In the genomic region with DNA sequence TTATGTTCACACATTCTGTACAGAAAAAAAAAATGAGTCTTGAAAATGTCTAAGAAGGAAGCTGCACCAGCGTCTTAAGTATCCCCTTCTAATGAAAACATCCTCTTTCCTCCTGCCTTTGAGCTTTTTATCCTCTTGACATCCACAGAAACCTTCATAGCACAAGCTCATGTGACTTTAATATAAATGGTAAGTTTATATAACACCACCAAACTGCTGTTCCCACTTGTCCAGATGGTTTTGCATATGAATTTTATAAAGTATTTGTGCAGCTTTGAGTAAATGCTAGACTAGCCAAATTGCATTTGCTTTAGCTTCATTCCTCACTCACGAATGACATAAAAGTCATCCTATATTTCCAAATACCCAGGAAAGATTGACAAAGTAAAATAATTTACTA, we compare ENCODE assay signal across 23 mouse cellular contexts.
"Had no signal": no experiment of that assay in that cellular context is flagged by ENCODE, and none has a peak within 500 bp of the region (broad histone marks: within the 10 kb centered on the region; RNA-seq: fewer than 3 reads in every experiment).

No protein-coding gene starts in this region.

- H3K36me3 ChIP-seq: limb, embryonic 10.5 days; limb, embryonic 13.5 days; liver, embryonic 12.5 days; liver, embryonic 15.5 days; lung, embryonic 15.5 days; midbrain, embryonic 10.5 days; midbrain, embryonic 13.5 days; neural tube, embryonic 13.5 days had no signal

- H3K27me3 ChIP-seq: limb, embryonic 13.5 days; liver, embryonic 12.5 days; liver, embryonic 15.5 days; lung, embryonic 15.5 days; megakaryocyte, embryonic 14.5 days; midbrain, embryonic 13.5 days; neural tube, embryonic 13.5 days had no signal

- H3K27ac ChIP-seq: limb, embryonic 10.5 days; limb, embryonic 13.5 days; liver, embryonic 12.5 days; liver, embryonic 15.5 days; lung, embryonic 15.5 days; midbrain, embryonic 10.5 days; midbrain, embryonic 13.5 days; neural tube, embryonic 13.5 days; stomach, postnatal 0 days had no signal

- H3K4me3 ChIP-seq: limb, embryonic 10.5 days; limb, embryonic 13.5 days; liver, embryonic 12.5 days; liver, embryonic 15.5 days; lung, embryonic 15.5 days; megakaryocyte, embryonic 14.5 days; midbrain, embryonic 10.5 days; midbrain, embryonic 13.5 days; myocyte; neural tube, embryonic 13.5 days had no signal

- H3K9me3 ChIP-seq: limb, embryonic 10.5 days; limb, embryonic 13.5 days; liver, embryonic 12.5 days; liver, embryonic 15.5 days; lung, embryonic 15.5 days; megakaryocyte, embryonic 14.5 days; midbrain, embryonic 10.5 days; midbrain, embryonic 13.5 days; neural tube, embryonic 13.5 days had no signal

- DNase-seq: kidney, adult 18-20 months; kidney, adult 9 months; kidney, postnatal 14 days; liver; lung, adult 18-20 months; lung, postnatal 10 days; lung, postnatal 36 days; retina, postnatal 1 day; right cerebral cortex, postnatal 4 days; thymus, postnatal 25 days had no signal

- H3K4me2 ChIP-seq: limb, embryonic 13.5 days; liver, embryonic 12.5 days; liver, embryonic 15.5 days; lung, embryonic 15.5 days; midbrain, embryonic 13.5 days; neural tube, embryonic 13.5 days had no signal

- H3K9ac ChIP-seq: limb, embryonic 13.5 days; liver, embryonic 12.5 days; liver, embryonic 15.5 days; lung, embryonic 15.5 days; midbrain, embryonic 13.5 days; neural tube, embryonic 13.5 days had no signal

- H3K4me1 ChIP-seq: limb, embryonic 10.5 days; limb, embryonic 13.5 days; liver, embryonic 12.5 days; liver, embryonic 15.5 days; lung, embryonic 15.5 days; megakaryocyte, embryonic 14.5 days; midbrain, embryonic 10.5 days; midbrain, embryonic 13.5 days; neural tube, embryonic 13.5 days had no signal

- ATAC-seq: intestine, embryonic 16.5 days; liver, embryonic 12.5 days; midbrain, embryonic 13.5 days; midbrain, embryonic 16.5 days had no signal
